Mouse (Mus musculus): ENCODE results near the gene 4833420G17Rik.
"Not testable (repeated sequence)": the region's sequence is repeated elsewhere in the genome, so short reads cannot be mapped to it uniquely, and the experiment has no call there.

The 4833420G17Rik gene

GRCm38 (mm10) chr13:119462596-119463560 is at the start of gene 4833420G17Rik:
TSS of gene 4833420G17Rik (plus strand) at chr13:119462768.
- DNase-seq (ENCODE audit: low spot score): peak; percentile 94

GRCm38 (mm10) chr13:119413026-119413425 is 49.5 kb upstream of the 4833420G17Rik start:
- DNase-seq (ENCODE audit: low spot score): no peak

GRCm38 (mm10) chr13:119418479-119418878 is 44.1 kb upstream of the 4833420G17Rik start:
- no peak for DNase-seq (ENCODE audit: low spot score)

GRCm38 (mm10) chr13:119430164-119430563 is 32.4 kb upstream of the 4833420G17Rik start:
- no peak for DNase-seq (ENCODE audit: low spot score)

GRCm38 (mm10) chr13:119432041-119432440 is 30.5 kb upstream of the 4833420G17Rik start:
- DNase-seq (ENCODE audit: low spot score): peak; percentile 67

- DNase-seq (ENCODE audit: low spot score): no peak
These were observed 28.2 kb upstream of the 4833420G17Rik start for GRCm38 (mm10) chr13:119434359-119434758.

- DNase-seq (ENCODE audit: low spot score): no peak
These were observed 20.3 kb upstream of the 4833420G17Rik start for GRCm38 (mm10) chr13:119442244-119442643.

- no peak for DNase-seq (ENCODE audit: low spot score)
These were observed 9.0 kb upstream of the 4833420G17Rik start for GRCm38 (mm10) chr13:119453563-119453962.

GRCm38 (mm10) chr13:119455082-119455481 is 7.5 kb upstream of the 4833420G17Rik start:
- no peak for DNase-seq (ENCODE audit: low spot score)

GRCm38 (mm10) chr13:119456342-119456741 is 6.2 kb upstream of the 4833420G17Rik start:
- no peak for DNase-seq (ENCODE audit: low spot score)

GRCm38 (mm10) chr13:119461900-119462595 is 520 bp upstream of the 4833420G17Rik start:
- DNase-seq (ENCODE audit: low spot score): no peak

GRCm38 (mm10) chr13:119476631-119477030 is 14.1 kb downstream of the 4833420G17Rik start:
- DNase-seq (ENCODE audit: low spot score): no peak

- no peak for DNase-seq (ENCODE audit: low spot score)
These were observed 15.2 kb downstream of the 4833420G17Rik start for GRCm38 (mm10) chr13:119477789-119478188.

- DNase-seq (ENCODE audit: low spot score): no peak
These were observed 24.8 kb downstream of the 4833420G17Rik start for GRCm38 (mm10) chr13:119487354-119487753.

GRCm38 (mm10) chr13:119487880-119488580 is 25.5 kb downstream of the 4833420G17Rik start, which contains the start of the genes Tmem267 and 3110070M22Rik:
TSS of gene Tmem267 (plus strand) at chr13:119488039.
TSS of gene 3110070M22Rik (minus strand) at chr13:119488383.
- peak; percentile 74 for DNase-seq (ENCODE audit: low spot score)

- DNase-seq (ENCODE audit: low spot score): not testable (repeated sequence)
These were observed 29.5 kb downstream of the 4833420G17Rik start for GRCm38 (mm10) chr13:119492083-119492482.

- not testable (repeated sequence) for DNase-seq (ENCODE audit: low spot score)
These were observed 32.4 kb downstream of the 4833420G17Rik start for GRCm38 (mm10) chr13:119494938-119495337.

Measured in lung, postnatal 25 days (tissue).